Mouse (Mus musculus): ENCODE results near the gene Rhoc. TPM values are rescaled to one million over a fixed set of nuclear protein-coding genes. Genes with fewer than 3 reads are reported as not detected.
A peak's percentile ranks its signal among the peaks of the same experiment; 100 is the strongest.

Rhoc gene
- polyA plus RNA-seq, 2 experiments = 161 to 192 TPM

DNA sequence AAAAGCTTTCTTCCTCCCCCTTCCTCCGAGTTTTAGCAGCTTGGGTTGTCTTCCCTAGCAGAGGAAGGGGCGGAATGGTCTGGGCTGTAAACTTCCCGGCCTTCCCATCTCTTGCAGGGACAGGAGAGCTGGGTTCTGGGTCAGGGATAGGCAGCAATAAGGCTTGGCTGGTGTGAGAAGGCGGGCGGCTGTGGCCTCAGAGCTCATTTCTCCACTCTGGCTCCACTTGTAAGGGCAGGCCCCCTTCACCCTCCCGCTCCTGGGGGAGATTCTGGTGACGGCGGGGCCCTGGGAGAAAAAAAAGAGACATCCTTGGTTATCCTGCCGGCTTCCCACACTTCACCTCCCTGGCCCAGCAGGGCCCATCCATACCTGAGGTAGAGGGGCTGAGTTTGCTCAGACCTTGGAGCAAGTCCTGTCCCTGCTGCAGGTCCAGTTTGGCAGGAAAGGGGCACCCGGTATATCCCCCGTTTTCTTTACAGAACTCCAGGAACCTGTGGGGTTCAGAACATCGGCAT is 6.8 kb downstream of the Rhoc start:
- no peaks in the 10 kb centered on the region for H3K27me3 ChIP-seq (ENCODE audit: control insufficient read depth, insufficient read depth, low read length)
- DNase-seq (ENCODE audit: low spot score) = no peak
- H3K27ac ChIP-seq (replicated peaks; ENCODE audit: low read depth, low read length) = peak overlapping the region; percentile 3; the same call in 1 of the 2 replicates
- H3K4me3 ChIP-seq (replicated peaks; ENCODE audit: low read length) = no peak overlapping the region
- H3K4me1 ChIP-seq (ENCODE audit: control insufficient read depth, insufficient read depth, low read length) = peaks cover 57% of the 10 kb centered on the region
- H3K9me3 ChIP-seq (ENCODE audit: control insufficient read depth, low read length) = no peaks in the 10 kb centered on the region
- ATAC-seq (ENCODE audit: low FRiP score, low read depth) = no peak
- H3K36me3 ChIP-seq (ENCODE audit: control insufficient read depth, insufficient read depth, low read length) = peaks cover 77% of the 10 kb centered on the region
- H3K9ac ChIP-seq (ENCODE audit: low read depth, low read length, severe bottlenecking) = no peak overlapping the region
- TF ChIP-seq POLR2A (IDR thresholded peaks at IDR 0.05; ENCODE audit: borderline replicate concordance, extremely low read depth, insufficient read depth, insufficient read length) = no peak
- WGBS = 49% methylated on average over 12 of the region's 12 CpGs
- no peak overlapping the region for H3K4me2 ChIP-seq (replicated peaks; ENCODE audit: low read depth, low read length, severe bottlenecking)

DNA sequence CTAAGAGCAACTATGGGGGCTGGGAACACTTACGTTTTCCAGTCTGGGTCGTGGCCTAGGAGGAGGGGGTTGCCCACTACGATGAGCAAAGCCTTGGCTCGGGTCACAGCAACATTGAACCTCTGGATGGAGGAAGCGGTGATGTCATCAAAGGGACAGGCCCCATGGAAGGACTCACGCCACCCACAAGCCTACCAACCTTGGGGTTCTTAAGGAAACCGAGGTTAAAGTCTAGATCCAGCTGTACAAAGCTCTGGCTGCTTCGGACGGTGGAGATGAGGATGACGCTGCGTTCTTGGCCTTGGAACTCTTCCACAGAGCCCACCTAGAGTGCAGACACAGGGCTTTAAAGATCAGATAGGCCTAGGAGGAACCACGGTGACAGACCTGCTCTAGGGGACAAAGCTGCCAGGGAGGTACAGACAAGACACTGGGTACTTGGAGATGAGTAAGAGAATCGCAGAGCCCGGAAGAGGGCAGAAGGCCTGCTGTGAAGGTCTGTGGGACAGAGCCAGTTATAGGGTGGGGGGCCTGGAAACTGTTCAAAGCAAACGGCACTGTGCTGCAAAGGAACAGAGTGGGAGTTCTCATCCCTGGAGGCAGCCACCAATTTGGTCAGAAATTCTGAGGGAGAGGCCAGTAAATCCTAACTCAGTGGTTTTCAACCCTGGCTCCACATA is 7.6 kb downstream of the Rhoc start:
- ATAC-seq (ENCODE audit: low FRiP score, low read depth) (no peak), DNase-seq (ENCODE audit: low spot score) (no peak)
- H3K4me3 ChIP-seq (replicated peaks; ENCODE audit: low read length) = no peak overlapping the region
- no peak overlapping the region for H3K4me2 ChIP-seq (replicated peaks; ENCODE audit: low read depth, low read length, severe bottlenecking)
- H3K27me3 ChIP-seq (ENCODE audit: control insufficient read depth, insufficient read depth, low read length) = no peaks in the 10 kb centered on the region
- peaks cover 52% of the 10 kb centered on the region for H3K4me1 ChIP-seq (ENCODE audit: control insufficient read depth, insufficient read depth, low read length)
- H3K9me3 ChIP-seq (ENCODE audit: control insufficient read depth, low read length) = no peaks in the 10 kb centered on the region
- peaks cover 84% of the 10 kb centered on the region for H3K36me3 ChIP-seq (ENCODE audit: control insufficient read depth, insufficient read depth, low read length)
- 0 out of 2 replicates have a peak overlapping the region, but pooled peaks have one; percentile 26 for H3K27ac ChIP-seq (replicated peaks; ENCODE audit: low read depth, low read length)
- no peak overlapping the region for H3K9ac ChIP-seq (ENCODE audit: low read depth, low read length, severe bottlenecking)
- TF ChIP-seq POLR2A (IDR thresholded peaks at IDR 0.05; ENCODE audit: borderline replicate concordance, extremely low read depth, insufficient read depth, insufficient read length) = no peak
- WGBS = 69% methylated on average over 15 of the region's 15 CpGs

DNA sequence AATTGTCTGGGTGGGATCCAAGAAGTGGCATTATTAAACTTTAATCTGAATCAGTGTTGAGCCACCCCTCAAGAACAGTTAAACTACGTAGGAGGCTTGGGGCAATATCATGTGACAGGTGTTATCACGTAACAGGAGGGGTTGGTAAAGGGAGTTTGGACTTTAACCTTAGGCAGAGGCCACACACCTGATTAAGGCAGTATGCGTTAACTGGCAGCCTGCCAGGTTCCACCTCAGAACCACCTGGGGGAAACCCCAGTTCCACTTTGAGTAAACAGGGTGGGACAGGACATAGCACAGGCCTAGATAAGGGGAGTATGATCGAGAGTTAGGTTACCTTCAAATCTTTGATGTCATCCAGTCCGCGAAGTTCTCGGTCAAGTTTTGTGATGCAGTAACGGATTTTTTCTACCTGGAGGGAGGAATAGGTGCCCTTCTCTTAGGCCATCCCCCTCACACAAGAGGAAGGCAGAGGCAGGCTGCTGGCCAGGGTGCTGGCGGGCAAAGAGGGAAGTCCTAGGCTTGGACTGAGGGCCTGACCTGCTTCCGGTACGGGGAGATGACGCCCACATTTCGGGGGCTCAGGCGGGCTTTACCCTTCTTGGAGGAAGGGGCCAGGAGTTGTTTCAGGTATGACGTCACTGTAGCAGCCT is 8.4 kb downstream of the Rhoc start:
- no peak for TF ChIP-seq POLR2A (IDR thresholded peaks at IDR 0.05; ENCODE audit: borderline replicate concordance, extremely low read depth, insufficient read depth, insufficient read length)
- Histone ChIP-seq H3K9me3 (ENCODE audit: control insufficient read depth, low read length) (no peaks in the 10 kb centered on the region), H3K27me3 (ENCODE audit: control insufficient read depth, insufficient read depth, low read length) (no peaks in the 10 kb centered on the region), H3K9ac (ENCODE audit: low read depth, low read length, severe bottlenecking) (no peak overlapping the region), H3K27ac (replicated peaks; ENCODE audit: low read depth, low read length) (no peak overlapping the region), H3K4me1 (ENCODE audit: control insufficient read depth, insufficient read depth, low read length) (peaks cover 45% of the 10 kb centered on the region), H3K4me3 (replicated peaks; ENCODE audit: low read length) (no peak overlapping the region), H3K36me3 (ENCODE audit: control insufficient read depth, insufficient read depth, low read length) (peaks cover 88% of the 10 kb centered on the region), H3K4me2 (replicated peaks; ENCODE audit: low read depth, low read length, severe bottlenecking) (no peak overlapping the region)
- ATAC-seq (ENCODE audit: low FRiP score, low read depth) = no peak
- no peak for DNase-seq (ENCODE audit: low spot score)
- 74% methylated on average over 15 of the region's 15 CpGs for WGBS

DNA sequence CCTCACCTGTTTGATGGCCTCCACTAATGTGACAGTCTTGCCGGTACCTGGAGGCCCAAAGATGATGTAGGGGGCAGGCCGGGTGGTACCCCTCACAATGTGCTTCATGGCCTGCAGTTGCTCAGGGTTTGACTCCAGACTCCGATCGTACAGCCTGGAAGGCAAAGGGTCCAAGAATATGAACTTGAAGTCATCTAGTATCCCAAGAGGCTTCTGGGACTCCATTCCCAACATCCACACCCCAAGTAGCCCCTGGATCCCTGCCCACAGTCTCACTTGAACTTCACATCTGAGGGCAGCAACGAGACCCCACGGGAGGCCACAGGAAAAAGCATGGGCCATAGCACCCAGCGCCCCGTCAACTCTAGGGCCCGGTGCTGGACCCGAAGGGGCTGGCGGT is 12.5 kb downstream of the Rhoc start:
- H3K27me3 ChIP-seq (ENCODE audit: control insufficient read depth, insufficient read depth, low read length) = no peaks in the 10 kb centered on the region
- H3K4me2 ChIP-seq (replicated peaks; ENCODE audit: low read depth, low read length, severe bottlenecking) = no peak overlapping the region
- H3K4me1 ChIP-seq (ENCODE audit: control insufficient read depth, insufficient read depth, low read length) = peaks cover 4% of the 10 kb centered on the region
- H3K4me3 ChIP-seq (replicated peaks; ENCODE audit: low read length) = no peak overlapping the region
- H3K9ac ChIP-seq (ENCODE audit: low read depth, low read length, severe bottlenecking) = no peak overlapping the region
- 92% methylated on average over 11 of the region's 11 CpGs for WGBS
- TF ChIP-seq POLR2A (IDR thresholded peaks at IDR 0.05; ENCODE audit: borderline replicate concordance, extremely low read depth, insufficient read depth, insufficient read length) = no peak
- DNase-seq (ENCODE audit: low spot score) (no peak), ATAC-seq (ENCODE audit: low FRiP score, low read depth) (no peak)
- no peaks in the 10 kb centered on the region for H3K9me3 ChIP-seq (ENCODE audit: control insufficient read depth, low read length)
- no peak overlapping the region for H3K27ac ChIP-seq (replicated peaks; ENCODE audit: low read depth, low read length)
- peaks cover 79% of the 10 kb centered on the region for H3K36me3 ChIP-seq (ENCODE audit: control insufficient read depth, insufficient read depth, low read length)

DNA sequence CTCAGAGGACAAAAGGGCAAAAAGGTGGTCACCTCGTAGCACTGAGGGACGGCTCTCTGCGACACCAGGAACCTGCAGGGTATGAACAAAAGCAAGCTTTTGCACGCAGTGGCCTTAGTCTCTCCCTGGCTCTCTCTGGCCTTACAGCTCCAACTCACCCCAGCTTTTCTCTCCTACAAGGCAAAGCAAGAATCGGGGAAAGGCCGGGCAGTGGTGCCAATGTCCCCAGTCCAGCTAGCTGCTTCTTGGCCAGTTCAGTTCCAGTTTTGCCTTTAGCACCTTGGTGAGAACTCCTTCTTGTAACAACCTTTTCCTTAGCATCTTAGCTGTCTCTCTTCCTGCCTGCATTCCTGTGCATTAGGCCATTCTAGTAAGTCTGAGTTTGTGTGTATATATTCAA is 13.3 kb downstream of the Rhoc start:
- H3K4me1 ChIP-seq (ENCODE audit: control insufficient read depth, insufficient read depth, low read length) = no peaks in the 10 kb centered on the region
- 89% methylated on average over 6 of the region's 6 CpGs for WGBS
- no peak overlapping the region for H3K9ac ChIP-seq (ENCODE audit: low read depth, low read length, severe bottlenecking)
- H3K4me3 ChIP-seq (replicated peaks; ENCODE audit: low read length) = no peak overlapping the region
- no peak overlapping the region for H3K27ac ChIP-seq (replicated peaks; ENCODE audit: low read depth, low read length)
- H3K27me3 ChIP-seq (ENCODE audit: control insufficient read depth, insufficient read depth, low read length) = no peaks in the 10 kb centered on the region
- no peak for TF ChIP-seq POLR2A (IDR thresholded peaks at IDR 0.05; ENCODE audit: borderline replicate concordance, extremely low read depth, insufficient read depth, insufficient read length)
- no peak for ATAC-seq (ENCODE audit: low FRiP score, low read depth)
- no peak for DNase-seq (ENCODE audit: low spot score)
- no peaks in the 10 kb centered on the region for H3K9me3 ChIP-seq (ENCODE audit: control insufficient read depth, low read length)
- peaks cover 75% of the 10 kb centered on the region for H3K36me3 ChIP-seq (ENCODE audit: control insufficient read depth, insufficient read depth, low read length)
- no peak overlapping the region for H3K4me2 ChIP-seq (replicated peaks; ENCODE audit: low read depth, low read length, severe bottlenecking)

Measured in limb, embryonic 14.5 days (tissue).